Mouse (Mus musculus) embryonic facial prominence, embryonic 10.5 days (tissue): ENCODE data around the gene Wdr66. TPM values are rescaled to one million over a fixed set of nuclear protein-coding genes. Genes with fewer than 3 reads are reported as not detected.

Source experiments
- polyA plus RNA-seq: library from polyadenylated mRNA; unstranded; fragments of >200 nt; fragmentation: Nextera tagmentation; extraction: Ambion mirVana; gene quantifications from 2 replicates; pipeline ENCODE4 v1.2.1, GENCODE M21; 2016

The Wdr66 gene
- polyA plus RNA-seq, 1 experiment from 2014 or later: 4.5 TPM

Other genes with a start within 250 kb of the Wdr66 start
- gene Orai1, start 237.0 kb upstream of the Wdr66 start, polyA plus RNA-seq: 8.4 and 8.7 TPM in 2 replicates
- not detected in 2 replicates for gene Morn3, start 205.1 kb upstream of the Wdr66 start, polyA plus RNA-seq
- gene Tmem120b, start 183.7 kb upstream of the Wdr66 start, polyA plus RNA-seq: 11.3 and 11.9 TPM in 2 replicates
- gene Rhof, start 119.4 kb upstream of the Wdr66 start, polyA plus RNA-seq: 1.2 and 2.2 TPM in 2 replicates
- gene Setd1b, start 109.9 kb upstream of the Wdr66 start, polyA plus RNA-seq: 8.1 TPM in 2 replicates
- 79.1 and 89.3 TPM in 2 replicates for gene Psmd9, start 82.7 kb upstream of the Wdr66 start, polyA plus RNA-seq
- not detected in 2 replicates for gene Hpd, start 69.4 kb upstream of the Wdr66 start, polyA plus RNA-seq
- 41.7 and 42.8 TPM in 2 replicates for gene Bcl7a, start 91.7 kb downstream of the Wdr66 start, polyA plus RNA-seq
- 18.6 and 20.8 TPM in 2 replicates for gene Mlxip, start 142.7 kb downstream of the Wdr66 start, polyA plus RNA-seq
- 0.19 TPM in 1 of 2 replicates, not detected in the other for gene Lrrc43, start 237.2 kb downstream of the Wdr66 start, polyA plus RNA-seq
- not detected in 2 replicates for gene Il31, start 237.4 kb downstream of the Wdr66 start, polyA plus RNA-seq